Mouse (Mus musculus) CH12.LX (cell line): ENCODE data around the gene Cdyl2. TPM values are rescaled to one million over a fixed set of nuclear protein-coding genes. Genes with fewer than 3 reads are reported as not detected.

ENCODE experiments used
- DNase-seq: peaks from one replicate; pipeline ENCODE4 v3.0.0-alpha.2; 2013; ENCODE audit errors: extremely low read depth
- H3K27ac ChIP-seq: 2 replicates; pipeline ENCODE4 v1.5.1; 2012; ENCODE audit warnings: low read depth, mild to moderate bottlenecking, control low read depth, moderate library complexity; ENCODE audit not compliant: insufficient read depth
- H3K27me3 ChIP-seq: replicated peaks from 2 replicates; pipeline ENCODE3; 2012; ENCODE audit warnings: inconsistent platforms
- H3K36me3 ChIP-seq, 2 experiments: replicated peaks in 1 of 2; 2 replicates each; pipeline versions ENCODE3 to v1.6.1; 2012; ENCODE audit warnings: inconsistent platforms in 1 of 2, low read length in 1 of 2, mild to moderate bottlenecking in 1 of 2, mixed read lengths in 1 of 2, moderate library complexity in 1 of 2; ENCODE audit not compliant: control insufficient read depth in 1 of 2, insufficient read depth in 1 of 2
- H3K4me1 ChIP-seq, 2 experiments: 2 replicates each; pipeline ENCODE4 v1.6.1; 2012; ENCODE audit warnings: inconsistent platforms in 1 of 2, moderate library complexity in 1 of 2; ENCODE audit not compliant: insufficient read depth in 2 of 2, control insufficient read depth in 1 of 2
- H3K4me2 ChIP-seq: 2 replicates; pipeline ENCODE4 v1.6.1; 2012; ENCODE audit warnings: low read depth, mild to moderate bottlenecking, control low read depth; ENCODE audit not compliant: poor library complexity, insufficient read depth, severe bottlenecking
- H3K4me3 ChIP-seq, 3 experiments: fragments of 150-350 bp in 1 of 3; sonication (generic) in 1 of 3; replicated peaks in 1 of 3; 2 replicates each; pipeline versions ENCODE3 to v1.5.1; 2011 to 2012; ENCODE audit warnings: low read depth in 2 of 3, low read length in 2 of 3, mild to moderate bottlenecking in 2 of 3, moderate library complexity in 2 of 3, control low read depth in 1 of 3, improper control_type of control experiment in 1 of 3, inconsistent platforms in 1 of 3, mixed read lengths in 1 of 3; ENCODE audit not compliant: poor library complexity in 1 of 3
- H3K79me2 ChIP-seq: replicated peaks from 2 replicates; pipeline ENCODE4 v1.6.1; 2012; ENCODE audit warnings: mild to moderate bottlenecking, moderate library complexity; ENCODE audit not compliant: control insufficient read depth, poor library complexity, insufficient read depth, severe bottlenecking; ENCODE audit errors: extremely low read depth
- H3K9ac ChIP-seq: 2 replicates; pipeline ENCODE4 v1.6.1; 2012; ENCODE audit warnings: low read depth, mild to moderate bottlenecking, control low read depth, moderate library complexity; ENCODE audit not compliant: insufficient read depth
- H3K9me3 ChIP-seq: replicated peaks from 2 replicates; pipeline ENCODE3; 2012; ENCODE audit warnings: low read length, inconsistent platforms, mixed read lengths
- BHLHE40 ChIP-seq: IDR thresholded peaks from 2 replicates; pipeline ENCODE4 v1.6.1; 2011; ENCODE audit warnings: mild to moderate bottlenecking, low read depth, low read length, improper control_type of control experiment
- CHD2 ChIP-seq: IDR thresholded peaks from 2 replicates; pipeline ENCODE4 v1.6.1; 2011; ENCODE audit warnings: low read length, improper control_type of control experiment
- E2F4 ChIP-seq: IDR thresholded peaks from 2 replicates; pipeline ENCODE4 v1.6.1; 2011; ENCODE audit warnings: low read depth, low read length, improper control_type of control experiment; ENCODE audit not compliant: insufficient replicate concordance
- ELF1 ChIP-seq: IDR thresholded peaks from 2 replicates; pipeline ENCODE4 v1.6.1; 2014; ENCODE audit warnings: low read depth, mild to moderate bottlenecking, inconsistent platforms, low read length, improper control_type of control experiment
- ETS1 ChIP-seq: conservative IDR thresholded peaks from 2 replicates; pipeline ENCODE4 v1.6.1; 2012; ENCODE audit warnings: low read depth, mild to moderate bottlenecking, inconsistent platforms, low read length, improper control_type of control experiment, moderate library complexity
- GABPA ChIP-seq: IDR thresholded peaks from 2 replicates; pipeline ENCODE4 v1.6.1; 2012; ENCODE audit warnings: low read depth, low read length, improper control_type of control experiment, inconsistent platforms; ENCODE audit not compliant: insufficient replicate concordance
- JUN ChIP-seq: IDR thresholded peaks from 2 replicates; pipeline ENCODE4 v1.6.1; 2011; ENCODE audit warnings: low read depth, mild to moderate bottlenecking, low read length, improper control_type of control experiment, moderate library complexity; ENCODE audit not compliant: insufficient read depth
- KAT2A ChIP-seq: IDR thresholded peaks from 2 replicates; pipeline ENCODE4 v1.6.1; 2012; ENCODE audit warnings: low read length, improper control_type of control experiment, inconsistent platforms; ENCODE audit not compliant: insufficient replicate concordance
- MAFK ChIP-seq: IDR thresholded peaks from 2 replicates; pipeline ENCODE4 v1.6.1; 2011; ENCODE audit warnings: low read length, improper control_type of control experiment; ENCODE audit not compliant: insufficient replicate concordance
- MEF2A ChIP-seq: IDR thresholded peaks from 2 replicates; pipeline ENCODE4 v1.6.1; 2014; ENCODE audit warnings: low read depth, mild to moderate bottlenecking, inconsistent platforms, low read length, improper control_type of control experiment, borderline replicate concordance
- NELFE ChIP-seq: IDR thresholded peaks from 2 replicates; pipeline ENCODE4 v1.6.1; 2011; ENCODE audit warnings: low read depth, low read length, improper control_type of control experiment
- POLR2AphosphoS2 ChIP-seq: IDR thresholded peaks from 2 replicates; pipeline ENCODE4 v1.6.1; 2011; ENCODE audit warnings: low read depth, low read length, improper control_type of control experiment
- RAD21 ChIP-seq: IDR thresholded peaks from 2 replicates; pipeline ENCODE4 v1.6.1; 2011; ENCODE audit warnings: low read depth, mild to moderate bottlenecking, low read length, improper control_type of control experiment, moderate library complexity
- SMC3 ChIP-seq: IDR thresholded peaks from 2 replicates; pipeline ENCODE4 v1.6.1; 2011; ENCODE audit warnings: low read depth, low read length, improper control_type of control experiment
- TBP ChIP-seq: conservative IDR thresholded peaks from 2 replicates; pipeline ENCODE4 v1.6.1; 2011; ENCODE audit warnings: low read depth, low read length, improper control_type of control experiment
- UBTF ChIP-seq: IDR thresholded peaks from 2 replicates; pipeline ENCODE4 v1.6.1; 2012; ENCODE audit warnings: low read depth, mild to moderate bottlenecking, inconsistent platforms, low read length, improper control_type of control experiment, moderate library complexity
- USF1 ChIP-seq: IDR thresholded peaks from 2 replicates; pipeline ENCODE4 v1.6.1; 2014; ENCODE audit warnings: low read depth, mild to moderate bottlenecking, inconsistent platforms, low read length, improper control_type of control experiment
- ZC3H11A ChIP-seq: IDR thresholded peaks from 2 replicates; pipeline ENCODE4 v1.6.1; 2012; ENCODE audit warnings: low read depth, mild to moderate bottlenecking, inconsistent platforms, low read length, improper control_type of control experiment
- ZMIZ1 ChIP-seq: IDR thresholded peaks from 2 replicates; pipeline ENCODE4 v1.6.1; 2012; ENCODE audit warnings: low read depth, mild to moderate bottlenecking, inconsistent platforms, low read length, improper control_type of control experiment
- dilution Hi-C: fragments of 300-500 bp; cut with MboI; formaldehyde crosslinking; loops from 2 replicates; pipeline ENCODE4 v1.14.3; 2020; ENCODE audit warnings: low sequenced_read_pairs; ENCODE audit not compliant: extremely low pct_unique_long_range_greater_than_20kb, extremely low pct_ligation_motif_present
- in situ Hi-C: fragments of 300-500 bp; cut with MboI; formaldehyde crosslinking; loops from 3 replicates; pipeline ENCODE4 v1.14.3; 2019; ENCODE audit warnings: low sequenced_read_pairs, low pct_ligation_motif_present, low pct_unique_long_range_greater_than_20kb, mixed read lengths
- polyA plus RNA-seq: library from polyadenylated mRNA; unstranded; fragments of >175 nt; gene quantifications from 2 replicates; pipeline ENCODE4 v1.2.1, GENCODE M21; 2012; ENCODE audit warnings: low read depth; ENCODE audit not compliant: insufficient read length
- total RNA-seq, 2 experiments: library from RNA; depleted of rRNA; stranded (reverse); fragments of 300-350 nt in 1 of 2; fragments of >200 nt in 1 of 2; gene quantifications; 2 replicates each; pipeline ENCODE4 v1.2.3; 2012 to 2014

Cdyl2 gene
- total and polyA plus RNA-seq, 3 experiments = 4.4 to 9.4 (median 6.9) TPM

DNA sequence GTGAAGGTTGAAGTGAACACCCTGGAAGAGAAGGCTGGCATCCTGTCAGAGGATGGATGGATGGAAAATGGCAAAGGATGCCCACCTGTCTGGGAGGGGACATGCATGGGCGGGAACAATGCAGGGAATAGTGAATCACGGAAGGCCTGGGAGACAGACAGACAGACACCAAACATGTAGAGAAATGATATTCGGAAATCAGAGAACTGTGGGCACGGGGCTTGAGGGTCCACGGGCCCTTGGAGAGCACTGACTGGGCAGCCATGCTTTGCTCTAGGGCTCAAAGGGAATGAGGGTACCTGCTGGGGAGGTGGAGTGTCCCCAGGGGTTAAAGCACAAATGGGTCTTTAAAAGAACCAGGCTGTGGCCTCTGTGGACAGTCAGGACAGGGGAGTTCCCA lies 113.6 kb downstream of the Cdyl2 start:
- Histone ChIP-seq H3K9me3 (no peaks in the 10 kb centered on the region), H3K4me3 (no peak overlapping the region), H3K27me3 (no peaks in the 10 kb centered on the region), H3K36me3 (peaks cover 3 to 51% of the 10 kb centered on the region in 2 experiments), H3K27ac (no peak overlapping the region), H3K79me2 (no peaks in the 10 kb centered on the region), H3K9ac (no peak overlapping the region), H3K4me1 (peaks cover 19 to 73% of the 10 kb centered on the region in 2 experiments), H3K4me2 (no peak overlapping the region)
- no peak for DNase-seq
- TF ChIP-seq E2F4 (no peak), NELFE (no peak), GABPA (no peak), SMC3 (no peak), ZC3H11A (no peak), ETS1 (no peak), MEF2A (no peak), ELF1 (no peak), POLR2AphosphoS2 (no peak), UBTF (no peak), BHLHE40 (no peak), TBP (no peak), CHD2 (no peak), ZMIZ1 (no peak), JUN (no peak), MAFK (no peak), KAT2A (no peak)
- in situ Hi-C loops (no loop called here), dilution Hi-C loops (no loop called here)

DNA sequence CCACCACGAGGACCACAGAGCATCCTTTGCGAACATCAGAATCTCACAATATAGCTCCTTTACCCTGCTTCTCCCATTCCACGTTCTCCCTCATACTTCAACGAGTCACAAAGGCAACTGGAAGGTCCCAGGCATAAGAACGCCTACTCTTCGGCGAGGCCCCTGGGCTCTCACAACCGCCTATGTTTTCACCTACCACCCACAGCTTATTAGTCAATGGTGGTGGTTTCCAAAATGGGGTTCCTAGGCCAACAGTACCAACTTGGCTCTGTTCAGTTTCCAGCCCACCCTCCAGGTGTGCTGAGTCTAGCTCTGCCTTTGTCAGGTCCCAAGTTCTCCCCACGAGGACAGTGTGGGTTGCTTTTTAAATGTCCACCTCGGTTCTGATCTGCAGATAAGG lies 114.0 kb downstream of the Cdyl2 start:
- H3K9ac ChIP-seq = no peak overlapping the region
- dilution Hi-C loops (no loop called here), in situ Hi-C loops (no loop called here)
- H3K27me3 ChIP-seq = no peaks in the 10 kb centered on the region
- DNase-seq = no peak
- no peak overlapping the region for H3K4me2 ChIP-seq
- H3K79me2 ChIP-seq = no peaks in the 10 kb centered on the region
- H3K27ac ChIP-seq = no peak overlapping the region
- no peaks in the 10 kb centered on the region for H3K9me3 ChIP-seq
- H3K4me3 ChIP-seq = no peak overlapping the region
- TF ChIP-seq RAD21 = no peak
- no peak for TF ChIP-seq USF1
- no peak for TF ChIP-seq SMC3
- no peak for TF ChIP-seq KAT2A
- peaks cover 3 to 51% of the 10 kb centered on the region in 2 experiments for H3K36me3 ChIP-seq
- H3K4me1 ChIP-seq = peaks cover 19 to 74% of the 10 kb centered on the region in 2 experiments
